Mouse (Mus musculus): ENCODE data around the gene Exoc6b.

- TF ChIP-seq CTCF (IDR thresholded peaks at IDR 0.05; ENCODE audit: low read depth, low read length) (no peak), POLR2AphosphoS5 (IDR thresholded peaks at IDR 0.05; ENCODE audit: insufficient replicate concordance, low read depth, low read length) (no peak), TAL1 (conservative IDR thresholded peaks at IDR 0.05; ENCODE audit: low read depth, low read length) (no peak), GATA1 (IDR thresholded peaks at IDR 0.05; ENCODE audit: borderline replicate concordance, low read length) (no peak)
These were observed 468.0 kb downstream of the Exoc6b start for GRCm38 (mm10) chr6:84601136-84601889.

Measured in G1E (cell line).